ENCODE assay signal across 8 mouse cellular contexts in genomic region chr10:39732266-39733100, GRCm38 (mm10). TPM values are rescaled to one million over a fixed set of nuclear protein-coding genes. Genes with fewer than 3 reads are reported as not detected.
DNase-seq lines count a peak whose midpoint lies in the region; ATAC-seq and TF ChIP-seq lines count a peak whose summit lies in the region.

No protein-coding gene starts in this region.

- DNase-seq in 3T3-L1 (ENCODE audit: low read depth, low spot score), result peak; percentile 64
- DNase-seq in adrenal gland, postnatal 36 days, result peak; percentile 85 to 89
- peak; percentile 89 for DNase-seq in embryonic facial prominence, embryonic 14.5 days (ENCODE audit: low spot score)
- peak; percentile 63 for DNase-seq in heart, adult 8-10 months (ENCODE audit: low spot score)
- DNase-seq in midbrain, postnatal 0 days (ENCODE audit: low spot score), result peak; percentile 87
- peak; percentile 50 to 64 for DNase-seq in spleen, postnatal 14 days (ENCODE audit: low spot score in 2 of 2)

- no peaks in the 10 kb centered on the region for H3K27me3 ChIP-seq in embryonic facial prominence, embryonic 14.5 days (replicated peaks; ENCODE audit: control insufficient read depth, insufficient read depth, low read length)
- no peaks in the 10 kb centered on the region for H3K27me3 ChIP-seq in kidney, embryonic 14.5 days (ENCODE audit: control insufficient read depth, insufficient read depth, low read length)
- no peaks in the 10 kb centered on the region for H3K27me3 ChIP-seq in limb, embryonic 15.5 days
- no peaks in the 10 kb centered on the region for H3K27me3 ChIP-seq in midbrain, postnatal 0 days (ENCODE audit: insufficient read depth, low read length)

- 0% methylated on average over 37 of the region's 105 CpGs for WGBS in embryonic facial prominence, embryonic 14.5 days
- under 1% methylated on average over 78 of the region's 105 CpGs for WGBS in kidney, embryonic 14.5 days
- under 1% methylated on average over 78 of the region's 105 CpGs for WGBS in limb, embryonic 15.5 days
- WGBS in midbrain, postnatal 0 days, result under 1% methylated on average over 59 of the region's 105 CpGs

- H3K4me1 ChIP-seq in embryonic facial prominence, embryonic 14.5 days (ENCODE audit: control insufficient read depth, insufficient read depth, low read length), result peaks cover 14% of the 10 kb centered on the region; the same call in 1 of the 2 replicates
- H3K4me1 ChIP-seq in kidney, embryonic 14.5 days (ENCODE audit: control insufficient read depth, insufficient read depth, low read length), result peaks cover 18% of the 10 kb centered on the region; the same call in 1 of the 2 replicates
- H3K4me1 ChIP-seq in limb, embryonic 15.5 days, result peaks cover 12% of the 10 kb centered on the region
- H3K4me1 ChIP-seq in midbrain, postnatal 0 days (ENCODE audit: insufficient read depth, low read length), result peaks cover 3% of the 10 kb centered on the region; the same call in 1 of the 2 replicates

- H3K4me3 ChIP-seq in embryonic facial prominence, embryonic 14.5 days (ENCODE audit: low read depth, low read length), result peak overlapping the region; percentile 83
- H3K4me3 ChIP-seq in kidney, embryonic 14.5 days (ENCODE audit: low read length), result peak overlapping the region; percentile 63
- peak overlapping the region; percentile 91 for H3K4me3 ChIP-seq in limb, embryonic 15.5 days
- peak overlapping the region; percentile 53 for H3K4me3 ChIP-seq in midbrain, postnatal 0 days (ENCODE audit: low read depth, low read length)

- 0 out of 2 replicates have a peak, but pooled peaks cover 5% of the 10 kb centered on the region for H3K9me3 ChIP-seq in embryonic facial prominence, embryonic 14.5 days (ENCODE audit: control insufficient read depth, low read length)
- peaks cover 3% of the 10 kb centered on the region for H3K9me3 ChIP-seq in kidney, embryonic 14.5 days (ENCODE audit: control insufficient read depth, low read length)
- H3K9me3 ChIP-seq in limb, embryonic 15.5 days, result no peaks in the 10 kb centered on the region
- no peaks in the 10 kb centered on the region for H3K9me3 ChIP-seq in midbrain, postnatal 0 days (ENCODE audit: low read length)

- no peaks in the 10 kb centered on the region for H3K36me3 ChIP-seq in embryonic facial prominence, embryonic 14.5 days (ENCODE audit: control insufficient read depth, insufficient read depth, low read length)
- H3K36me3 ChIP-seq in kidney, embryonic 14.5 days (ENCODE audit: control insufficient read depth, insufficient read depth, low read length), result no peaks in the 10 kb centered on the region
- H3K36me3 ChIP-seq in limb, embryonic 15.5 days, result no peaks in the 10 kb centered on the region
- no peaks in the 10 kb centered on the region for H3K36me3 ChIP-seq in midbrain, postnatal 0 days (ENCODE audit: insufficient read depth, low read length)

- TF ChIP-seq CTCF in midbrain, postnatal 0 days (IDR thresholded peaks at IDR 0.05), result no peak; the same call in 1 of the 2 replicates

- ATAC-seq in embryonic facial prominence, embryonic 14.5 days (ENCODE audit: low read depth), result peak; percentile 45
- peak; percentile 61 for ATAC-seq in kidney, embryonic 14.5 days (ENCODE audit: low FRiP score, low TSS enrichment)
- peak; percentile 50 for ATAC-seq in limb, embryonic 15.5 days (ENCODE audit: insufficient number of reproducible peaks, low FRiP score, low TSS enrichment, low read depth)
- peak; percentile 78 for ATAC-seq in midbrain, postnatal 0 days (ENCODE audit: low FRiP score)

- peak overlapping the region; percentile 95 for H3K9ac ChIP-seq in embryonic facial prominence, embryonic 14.5 days (ENCODE audit: low read depth, low read length)
- peak overlapping the region; percentile 95 for H3K9ac ChIP-seq in kidney, embryonic 14.5 days (ENCODE audit: low read depth, low read length)
- H3K9ac ChIP-seq in limb, embryonic 15.5 days, result peak overlapping the region; percentile 88
- H3K9ac ChIP-seq in midbrain, postnatal 0 days (replicated peaks; ENCODE audit: low read length, poor library complexity, severe bottlenecking), result peak overlapping the region; percentile 95

- H3K4me2 ChIP-seq in embryonic facial prominence, embryonic 14.5 days (ENCODE audit: low read depth, low read length), result peak overlapping the region; percentile 62
- peak overlapping the region; percentile 69 for H3K4me2 ChIP-seq in kidney, embryonic 14.5 days (replicated peaks; ENCODE audit: low read depth, low read length)
- H3K4me2 ChIP-seq in limb, embryonic 15.5 days, result peak overlapping the region; percentile 57
- peak overlapping the region; percentile 53 for H3K4me2 ChIP-seq in midbrain, postnatal 0 days (ENCODE audit: low read depth, low read length, poor library complexity, severe bottlenecking)

- H3K27ac ChIP-seq in embryonic facial prominence, embryonic 14.5 days (replicated peaks; ENCODE audit: low read depth, low read length), result peak overlapping the region; percentile 100
- peak overlapping the region; percentile 99 for H3K27ac ChIP-seq in kidney, embryonic 14.5 days (ENCODE audit: low read depth, low read length)
- H3K27ac ChIP-seq in limb, embryonic 15.5 days, result peak overlapping the region; percentile 100
- peak overlapping the region; percentile 100 for H3K27ac ChIP-seq in midbrain, postnatal 0 days (ENCODE audit: low read depth, low read length)

RNA-seq across cellular contexts. Expression of gene Rev3l, which starts 0.6 kb away (rescaled TPM):
- total RNA-seq in adrenal gland, postnatal 36 days (2021), result 10 to 100 TPM; 23.5 to 25.2 TPM
- 27.4 and 27.8 TPM in 2 replicates for polyA plus RNA-seq in embryonic facial prominence, embryonic 14.5 days (2014; fragmentation: Nextera tagmentation; extraction: Ambion mirVana)
- 10 to 100 TPM in 1 of 4 experiments, 1 to 10 TPM in 3; 9.1 to 11.0 (median 9.7) TPM for total RNA-seq in heart, adult 8-10 months (2022)
- 25.0 and 30.2 TPM in 2 replicates for polyA plus RNA-seq in kidney, embryonic 14.5 days (2014; fragmentation: Nextera tagmentation; extraction: Ambion mirVana)
- polyA plus RNA-seq in limb, embryonic 15.5 days (2015; fragmentation: Nextera tagmentation; extraction: Ambion mirVana), result 14.7 and 16.1 TPM in 2 replicates
- total RNA-seq in midbrain, postnatal 0 days (2014; rRNA removed), result 151 and 175 TPM in 2 replicates
- polyA plus RNA-seq in midbrain, postnatal 0 days (2015; fragmentation: Nextera tagmentation; extraction: Ambion mirVana), result 30.3 and 34.9 TPM in 2 replicates

Comparison
In these comparisons a context has a peak if more than half of its experiments do, and no peak if none do; other contexts are left out.
1. Peak in every context shown above with its lines: DNase-seq, ATAC-seq, H3K4me3 ChIP-seq and H3K27ac ChIP-seq.